Comparison of ENCODE assay signal across 8 mouse cellular contexts in genomic region chr10:61647790-61648736, GRCm38 (mm10). TPM values are rescaled to one million over a fixed set of nuclear protein-coding genes. Genes with fewer than 3 reads are reported as not detected.
DNase-seq lines count a peak whose midpoint lies in the region; ATAC-seq and TF ChIP-seq lines count a peak whose summit lies in the region.

TSS of gene Ppa1 (plus strand) at chr10:61648552.

- peak within 1 kb of the TSS; percentile 87 for H3K9ac ChIP-seq in heart, embryonic 11.5 days (ENCODE audit: low read depth, low read length)
- H3K9ac ChIP-seq in kidney, postnatal 0 days (ENCODE audit: low read depth, low read length): peak within 1 kb of the TSS; percentile 80
- H3K9ac ChIP-seq in liver, embryonic 11.5 days (ENCODE audit: low read depth, low read length): peak within 1 kb of the TSS; percentile 80
- H3K9ac ChIP-seq in stomach, embryonic 14.5 days (replicated peaks; ENCODE audit: low read depth, low read length): peak within 1 kb of the TSS; percentile 34

- H3K27ac ChIP-seq in heart, embryonic 11.5 days (ENCODE audit: low read depth, low read length): peak within 1 kb of the TSS; percentile 64
- peak within 1 kb of the TSS; percentile 47; the same call in 1 of the 2 replicates for H3K27ac ChIP-seq in kidney, postnatal 0 days
- H3K27ac ChIP-seq in liver, embryonic 11.5 days (ENCODE audit: low read depth, low read length): peak within 1 kb of the TSS; percentile 66
- peak within 1 kb of the TSS; percentile 12; the same call in 1 of the 2 replicates for H3K27ac ChIP-seq in stomach, embryonic 14.5 days (ENCODE audit: low read length)

- ATAC-seq in erythroblast, adult 5-6 weeks (replicated peaks; ENCODE audit: low FRiP score, poor library complexity, severe bottlenecking): peak; percentile 86
- peak; percentile 93 for ATAC-seq in heart, embryonic 11.5 days (replicated peaks; ENCODE audit: insufficient number of reproducible peaks, low FRiP score, low TSS enrichment)
- peak; percentile 96 for ATAC-seq in kidney, postnatal 0 days (replicated peaks; ENCODE audit: low FRiP score, low read depth)
- ATAC-seq in liver, embryonic 11.5 days (replicated peaks; ENCODE audit: low FRiP score): peak; percentile 92
- peak; percentile 98 for ATAC-seq in stomach, embryonic 14.5 days (ENCODE audit: insufficient number of reproducible peaks, insufficient read depth, low FRiP score, low read depth)

- no peaks in the 10 kb centered on the region for H3K27me3 ChIP-seq in heart, embryonic 11.5 days (ENCODE audit: control insufficient read depth, insufficient read depth, low read length)
- no peaks in the 10 kb centered on the region for H3K27me3 ChIP-seq in kidney, postnatal 0 days (ENCODE audit: insufficient read depth, low read length)
- no peaks in the 10 kb centered on the region for H3K27me3 ChIP-seq in liver, embryonic 11.5 days (replicated peaks; ENCODE audit: control insufficient read depth, insufficient read depth, low read length)
- no peaks in the 10 kb centered on the region for H3K27me3 ChIP-seq in stomach, embryonic 14.5 days (ENCODE audit: control insufficient read depth, insufficient read depth, low read length)

- no peaks in the 10 kb centered on the region for H3K36me3 ChIP-seq in heart, embryonic 11.5 days (ENCODE audit: control insufficient read depth, insufficient read depth, low read length)
- no peaks in the 10 kb centered on the region for H3K36me3 ChIP-seq in kidney, postnatal 0 days (ENCODE audit: insufficient read depth, low read length)
- H3K36me3 ChIP-seq in liver, embryonic 11.5 days (ENCODE audit: control insufficient read depth, insufficient read depth, low read length): no peaks in the 10 kb centered on the region
- no peaks in the 10 kb centered on the region; the same call in 1 of the 2 replicates for H3K36me3 ChIP-seq in stomach, embryonic 14.5 days (ENCODE audit: control insufficient read depth, insufficient read depth, low read length)

- 3% methylated on average over 50 of the region's 50 CpGs for WGBS in heart, embryonic 11.5 days (ENCODE audit: insufficient replicate concordance)
- WGBS in kidney, postnatal 0 days: 2% methylated on average over 30 of the region's 50 CpGs
- WGBS in liver, embryonic 11.5 days: 3% methylated on average over 50 of the region's 50 CpGs
- WGBS in stomach, embryonic 14.5 days: 2% methylated on average over 45 of the region's 50 CpGs

- peaks cover 12% of the 10 kb centered on the region for H3K4me1 ChIP-seq in heart, embryonic 11.5 days (ENCODE audit: control insufficient read depth, insufficient read depth, low read length)
- H3K4me1 ChIP-seq in kidney, postnatal 0 days (replicated peaks; ENCODE audit: insufficient read depth, low read length): 0 out of 2 replicates have a peak, but pooled peaks cover 3% of the 10 kb centered on the region
- H3K4me1 ChIP-seq in liver, embryonic 11.5 days (replicated peaks; ENCODE audit: control insufficient read depth, insufficient read depth, low read length): peaks cover 8% of the 10 kb centered on the region
- H3K4me1 ChIP-seq in stomach, embryonic 14.5 days (ENCODE audit: control insufficient read depth, insufficient read depth, low read length): 0 out of 2 replicates have a peak, but pooled peaks cover 11% of the 10 kb centered on the region

- H3K4me2 ChIP-seq in heart, embryonic 11.5 days: peak within 1 kb of the TSS; percentile 96
- peak within 1 kb of the TSS; percentile 98 for H3K4me2 ChIP-seq in kidney, postnatal 0 days (ENCODE audit: low read length)
- peak within 1 kb of the TSS; percentile 69 for H3K4me2 ChIP-seq in liver, embryonic 11.5 days
- H3K4me2 ChIP-seq in stomach, embryonic 14.5 days (replicated peaks; ENCODE audit: low read depth, low read length): peak within 1 kb of the TSS; percentile 88

- no peaks in the 10 kb centered on the region for H3K9me3 ChIP-seq in heart, embryonic 11.5 days (replicated peaks; ENCODE audit: control insufficient read depth, low read length)
- H3K9me3 ChIP-seq in kidney, postnatal 0 days (replicated peaks; ENCODE audit: low read length): no peaks in the 10 kb centered on the region
- no peaks in the 10 kb centered on the region for H3K9me3 ChIP-seq in liver, embryonic 11.5 days (ENCODE audit: control insufficient read depth, low read length)
- H3K9me3 ChIP-seq in stomach, embryonic 14.5 days (ENCODE audit: control insufficient read depth, low read depth, low read length): no peaks in the 10 kb centered on the region

- H3K4me3 ChIP-seq in heart, embryonic 11.5 days (ENCODE audit: low read depth, low read length): peak within 1 kb of the TSS; percentile 83
- peak within 1 kb of the TSS; percentile 72 for H3K4me3 ChIP-seq in kidney, postnatal 0 days (replicated peaks; ENCODE audit: low read depth, low read length)
- H3K4me3 ChIP-seq in liver, embryonic 11.5 days (ENCODE audit: low read depth, low read length): peak within 1 kb of the TSS; percentile 82
- H3K4me3 ChIP-seq in stomach, embryonic 14.5 days (ENCODE audit: low read depth, low read length): peak within 1 kb of the TSS; percentile 55

- TF ChIP-seq CTCF in kidney, postnatal 0 days (IDR thresholded peaks at IDR 0.05; ENCODE audit: low read depth): 0 out of 2 replicates have a peak, but pooled peaks have one; percentile 1

- DNase-seq in B cell, adult 2 months: peak; percentile 78 to 82
- DNase-seq in brain, adult 2 months (ENCODE audit: low read depth, low spot score): peak; percentile 94
- peak; percentile 92 for DNase-seq in kidney, postnatal 0 days (ENCODE audit: low spot score)
- DNase-seq in liver, embryonic 11.5 days (ENCODE audit: low spot score): peak; percentile 91
- peak; percentile 93 for DNase-seq in naive thymus-derived CD4-positive, alpha-beta T cell, adult 2 months (ENCODE audit: low read depth)

RNA-seq across cellular contexts. Expression of gene Ppa1, which starts in this region (rescaled TPM):
- total RNA-seq in erythroblast, adult 5-6 weeks (2015; ENCODE audit: low replicate concordance): 14.4 and 18.1 TPM in 2 replicates
- 19.2 and 22.2 TPM in 2 replicates for total RNA-seq in erythroblast, adult 5-6 weeks (2017; ENCODE audit: low replicate concordance)
- 158 and 160 TPM in 2 replicates for polyA plus RNA-seq in heart, embryonic 11.5 days (2014; fragmentation: Nextera tagmentation; extraction: Ambion mirVana)
- polyA plus RNA-seq in kidney, postnatal 0 days (2015; fragmentation: Nextera tagmentation; extraction: Ambion mirVana): 111 and 121 TPM in 2 replicates
- 218 and 237 TPM in 2 replicates for polyA plus RNA-seq in liver, embryonic 11.5 days (2014; fragmentation: Nextera tagmentation; extraction: Ambion mirVana)
- polyA plus RNA-seq in stomach, embryonic 14.5 days (2014; fragmentation: Nextera tagmentation; extraction: Ambion mirVana): 145 and 152 TPM in 2 replicates

Comparison
In these comparisons a context has a peak if more than half of its experiments do, and no peak if none do; other contexts are left out.
1. Peak in every context shown above with its lines: DNase-seq, ATAC-seq, H3K4me3 ChIP-seq and H3K27ac ChIP-seq.
2. H3K27ac ChIP-seq: peak in every context shown above with its lines; median percentile 66 in liver, embryonic 11.5 days; 64 in heart, embryonic 11.5 days; 47 in kidney, postnatal 0 days; 12 in stomach, embryonic 14.5 days.
3. H3K9ac ChIP-seq: peak in every context shown above with its lines; median percentile 87 in heart, embryonic 11.5 days; 80 in kidney, postnatal 0 days; 80 in liver, embryonic 11.5 days; 34 in stomach, embryonic 14.5 days.